Mouse (Mus musculus): ENCODE measurements around the gene Rad21l.

DNA sequence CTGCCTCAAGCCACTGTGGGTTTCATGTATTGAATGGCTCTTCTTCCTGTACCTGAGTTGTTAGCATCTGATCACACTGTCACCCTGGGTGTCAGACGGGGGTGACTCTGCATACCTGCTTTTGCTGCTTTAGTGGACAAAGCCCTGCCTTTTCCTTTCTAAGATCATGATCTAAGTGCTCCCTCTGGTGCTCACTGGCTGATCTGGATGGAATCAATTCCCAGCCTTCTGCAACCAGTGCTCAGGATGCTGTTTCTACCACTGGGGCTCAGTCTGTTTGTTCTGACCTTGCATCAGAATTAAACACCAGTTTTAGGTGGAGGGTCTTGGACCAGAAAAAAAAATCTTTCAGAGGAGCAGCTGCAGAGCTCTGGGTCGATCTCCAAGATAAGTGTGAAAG is 7.9 kb upstream of the Rad21l start:
- TF ChIP-seq POLR2A (IDR thresholded peaks at IDR 0.05; ENCODE audit: borderline replicate concordance, extremely low read depth, low read depth, low read length): no peak
- TF ChIP-seq CTCF (IDR thresholded peaks at IDR 0.05; ENCODE audit: insufficient read depth, low read length): 0 out of 2 replicates have a peak, but pooled peaks have one; percentile 4

All from lung, adult 2 months (tissue).